In genomic region chr6:112903226-112903625, GRCm38 (mm10) we compare ENCODE assay signal across 14 mouse cellular contexts. TPM values are rescaled to one million over a fixed set of nuclear protein-coding genes. Genes with fewer than 3 reads are reported as not detected.
DNase-seq lines count a peak whose midpoint lies in the region; ATAC-seq and TF ChIP-seq lines count a peak whose summit lies in the region.
"Had no signal": no experiment of that assay in that cellular context is flagged by ENCODE, and none has a peak within 500 bp of the region (broad histone marks: within the 10 kb centered on the region; RNA-seq: fewer than 3 reads in every experiment).

No protein-coding gene starts in this region.

- no peak overlapping the region for H3K4me3 ChIP-seq in liver, embryonic 11.5 days (ENCODE audit: low read depth, low read length)
- H3K4me3 ChIP-seq in liver, postnatal 0 days (ENCODE audit: low read depth, low read length): no peak overlapping the region
- no peak overlapping the region; the same call in 1 of the 2 replicates for H3K4me3 ChIP-seq in forebrain, embryonic 12.5 days (replicated peaks)

- H3K4me2 ChIP-seq in liver, embryonic 11.5 days: no peak overlapping the region
- no peak overlapping the region for H3K4me2 ChIP-seq in liver, postnatal 0 days (ENCODE audit: low read depth, low read length)
- H3K4me2 ChIP-seq in forebrain, embryonic 12.5 days: peak overlapping the region; percentile 38

- TF ChIP-seq EP300 in liver, postnatal 0 days (IDR thresholded peaks at IDR 0.05; ENCODE audit: low read depth): no peak

- intact Hi-C loops in left cerebral cortex, postnatal 14 days (cut with DNase I): no loop called here

- H3K27ac ChIP-seq in liver, embryonic 11.5 days (ENCODE audit: low read depth, low read length): 0 out of 2 replicates have a peak overlapping the region, but pooled peaks have one; percentile 16
- H3K27ac ChIP-seq in liver, postnatal 0 days (ENCODE audit: low read depth): no peak overlapping the region
- H3K27ac ChIP-seq in forebrain, embryonic 12.5 days: peak overlapping the region; percentile 95

- 20% methylated on average over 7 of the region's 7 CpGs for WGBS in liver, embryonic 11.5 days
- WGBS in liver, postnatal 0 days (ENCODE audit: insufficient replicate concordance): 35% methylated on average over 7 of the region's 7 CpGs
- under 1% methylated on average over 7 of the region's 7 CpGs for WGBS in forebrain, embryonic 12.5 days

- no peak for DNase-seq in liver, embryonic 11.5 days (ENCODE audit: low spot score)
- DNase-seq in liver, postnatal 0 days: no peak
- DNase-seq in mesoderm, embryonic 11.5 days (ENCODE audit: low read depth, low spot score): peak; percentile 54
- DNase-seq in retina, postnatal 1 day: peak; percentile 57
- DNase-seq in layer of hippocampus, adult 9-10 months (ENCODE audit: low spot score): no peak
- no peak for DNase-seq in left cerebral cortex, postnatal 14 days (ENCODE audit: low spot score in 2 of 2)
- no peak for DNase-seq in heart, adult 11 months
- DNase-seq: cerebellum, postnatal 25 days; lung, postnatal 14 days; right cerebral cortex, adult 18-20 months; thymus, postnatal 14 days had no signal

- H3K9me3 ChIP-seq in liver, embryonic 11.5 days (ENCODE audit: control insufficient read depth, low read length): no peaks in the 10 kb centered on the region
- H3K9me3 ChIP-seq in liver, postnatal 0 days (ENCODE audit: low read length): no peaks in the 10 kb centered on the region
- H3K9me3 ChIP-seq in forebrain, embryonic 12.5 days: no peaks in the 10 kb centered on the region

- H3K36me3 ChIP-seq in liver, embryonic 11.5 days (ENCODE audit: control insufficient read depth, insufficient read depth, low read length): no peaks in the 10 kb centered on the region
- H3K36me3 ChIP-seq in liver, postnatal 0 days (replicated peaks; ENCODE audit: insufficient read depth, low read length): no peaks in the 10 kb centered on the region
- peaks cover 3% of the 10 kb centered on the region; the same call in 1 of the 2 replicates for H3K36me3 ChIP-seq in forebrain, embryonic 12.5 days (replicated peaks)

- peaks cover 29% of the 10 kb centered on the region for H3K4me1 ChIP-seq in liver, embryonic 11.5 days (replicated peaks; ENCODE audit: control insufficient read depth, insufficient read depth, low read length)
- no peaks in the 10 kb centered on the region for H3K4me1 ChIP-seq in liver, postnatal 0 days (ENCODE audit: insufficient read depth)
- peaks cover 66% of the 10 kb centered on the region for H3K4me1 ChIP-seq in forebrain, embryonic 12.5 days

- TF ChIP-seq CTCF in liver, postnatal 0 days (IDR thresholded peaks at IDR 0.05; ENCODE audit: low read depth): no peak

- H3K9ac ChIP-seq in liver, embryonic 11.5 days (ENCODE audit: low read depth, low read length): no peak overlapping the region
- H3K9ac ChIP-seq in liver, postnatal 0 days (replicated peaks): no peak overlapping the region
- peak overlapping the region; percentile 26 for H3K9ac ChIP-seq in forebrain, embryonic 12.5 days

- no peak for ATAC-seq in liver, embryonic 11.5 days (replicated peaks; ENCODE audit: low FRiP score)
- ATAC-seq in liver, postnatal 0 days: no peak
- peak; percentile 85 for ATAC-seq in forebrain, embryonic 12.5 days (ENCODE audit: low FRiP score)
- ATAC-seq: CD4-positive, CD25-positive, alpha-beta regulatory T cell, adult 4 months; inflammation-experienced regulatory T-cells, adult 6 months had no signal

- H3K27me3 ChIP-seq in liver, embryonic 11.5 days (replicated peaks; ENCODE audit: control insufficient read depth, insufficient read depth, low read length): no peaks in the 10 kb centered on the region
- no peaks in the 10 kb centered on the region for H3K27me3 ChIP-seq in liver, postnatal 0 days (ENCODE audit: insufficient read depth, low read length)
- H3K27me3 ChIP-seq in forebrain, embryonic 12.5 days: no peaks in the 10 kb centered on the region

RNA-seq across cellular contexts. Expression of gene Srgap3, which starts 43.8 kb away (rescaled TPM):
- polyA plus RNA-seq in liver, embryonic 11.5 days (2014; fragmentation: Nextera tagmentation; extraction: Ambion mirVana): 2.3 and 3.5 TPM in 2 replicates
- polyA plus RNA-seq in liver, postnatal 0 days (2015; fragmentation: Nextera tagmentation; extraction: Ambion mirVana): 0.13 and 0.26 TPM in 2 replicates
- polyA plus RNA-seq in forebrain, embryonic 12.5 days (2016; fragmentation: Nextera tagmentation; extraction: Ambion mirVana): 36.6 and 39.9 TPM in 2 replicates
- total RNA-seq in left cerebral cortex, postnatal 14 days (2021): 100 to 1,000 TPM; 212 to 222 TPM

Comparison
In these comparisons a context has a peak if more than half of its experiments do, and no peak if none do; other contexts are left out.
1. DNase-seq: peak in mesoderm, embryonic 11.5 days (single experiment) and retina, postnatal 1 day (single experiment); none in liver, embryonic 11.5 days (single experiment), liver, postnatal 0 days (single experiment), layer of hippocampus, adult 9-10 months (single experiment), left cerebral cortex, postnatal 14 days (0 of 2) and heart, adult 11 months (single experiment).